Mouse (Mus musculus): Measurements from ENCODE around the gene Tnfsf10.

Gene Tnfsf10

DNA sequence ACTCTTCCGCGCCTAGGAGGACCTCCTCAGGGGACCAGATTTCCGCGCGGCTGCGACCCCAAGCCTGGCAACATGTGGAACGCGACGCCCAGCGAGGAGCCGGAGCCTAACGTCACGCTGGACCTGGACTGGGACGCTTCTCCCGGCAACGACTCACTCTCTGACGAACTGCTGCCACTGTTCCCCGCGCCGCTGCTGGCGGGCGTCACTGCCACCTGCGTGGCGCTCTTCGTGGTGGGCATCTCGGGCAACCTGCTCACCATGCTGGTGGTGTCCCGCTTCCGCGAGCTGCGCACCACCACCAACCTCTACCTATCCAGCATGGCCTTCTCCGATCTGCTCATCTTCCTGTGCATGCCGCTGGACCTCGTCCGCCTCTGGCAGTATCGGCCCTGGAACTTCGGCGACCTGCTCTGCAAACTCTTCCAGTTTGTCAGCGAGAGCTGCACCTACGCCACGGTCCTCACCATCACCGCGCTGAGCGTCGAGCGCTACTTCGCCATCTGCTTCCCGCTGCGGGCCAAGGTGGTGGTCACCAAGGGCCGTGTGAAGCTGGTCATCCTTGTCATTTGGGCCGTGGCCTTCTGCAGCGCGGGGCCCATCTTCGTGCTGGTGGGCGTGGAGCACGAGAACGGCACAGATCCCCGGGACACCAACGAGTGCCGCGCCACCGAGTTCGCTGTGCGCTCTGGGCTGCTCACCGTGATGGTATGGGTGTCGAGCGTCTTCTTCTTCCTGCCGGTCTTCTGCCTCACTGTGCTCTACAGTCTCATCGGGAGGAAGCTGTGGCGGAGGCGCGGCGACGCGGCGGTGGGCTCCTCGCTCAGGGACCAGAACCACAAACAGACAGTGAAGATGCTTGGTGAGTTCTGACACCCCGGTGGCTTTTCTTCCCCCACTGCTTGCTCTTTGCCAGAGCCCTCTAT is 55.2 kb downstream of the Tnfsf10 start:
- no peak for DNase-seq

DNA sequence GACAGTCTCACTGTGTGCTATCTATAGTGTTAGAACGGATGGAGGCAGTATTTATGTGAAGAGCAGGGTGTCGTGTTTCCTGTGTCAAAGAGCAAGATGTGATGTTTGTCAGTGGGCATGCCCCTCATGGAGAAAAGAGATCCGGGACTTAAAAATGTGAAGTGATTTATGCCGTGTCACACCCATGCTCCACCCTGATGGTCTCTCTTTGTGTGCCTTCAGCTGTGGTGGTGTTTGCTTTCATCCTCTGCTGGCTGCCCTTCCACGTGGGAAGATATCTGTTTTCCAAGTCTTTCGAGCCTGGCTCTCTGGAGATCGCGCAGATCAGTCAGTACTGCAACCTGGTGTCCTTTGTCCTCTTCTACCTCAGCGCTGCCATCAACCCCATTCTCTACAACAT is 57.6 kb downstream of the Tnfsf10 start:
- no peak for DNase-seq

DNA sequence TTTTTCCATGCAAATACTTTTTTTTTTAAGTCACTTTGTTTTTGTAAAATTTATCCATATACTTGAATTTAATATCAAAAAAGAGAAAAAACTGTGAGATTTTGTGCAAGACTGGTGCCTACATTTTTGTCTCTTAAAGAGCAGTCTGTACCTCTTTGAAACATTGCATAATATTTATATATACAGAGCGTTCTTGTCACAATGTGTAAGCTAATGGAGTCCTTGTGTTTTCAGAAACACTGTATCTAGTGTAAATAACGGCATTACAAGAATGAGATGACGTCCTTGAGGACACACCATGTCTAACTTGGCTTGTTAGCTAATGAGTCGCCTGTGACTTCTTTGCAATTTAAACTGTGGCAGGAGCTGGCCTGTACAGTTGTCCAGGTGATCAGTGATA is 61.1 kb downstream of the Tnfsf10 start:
- no peak for DNase-seq

DNA sequence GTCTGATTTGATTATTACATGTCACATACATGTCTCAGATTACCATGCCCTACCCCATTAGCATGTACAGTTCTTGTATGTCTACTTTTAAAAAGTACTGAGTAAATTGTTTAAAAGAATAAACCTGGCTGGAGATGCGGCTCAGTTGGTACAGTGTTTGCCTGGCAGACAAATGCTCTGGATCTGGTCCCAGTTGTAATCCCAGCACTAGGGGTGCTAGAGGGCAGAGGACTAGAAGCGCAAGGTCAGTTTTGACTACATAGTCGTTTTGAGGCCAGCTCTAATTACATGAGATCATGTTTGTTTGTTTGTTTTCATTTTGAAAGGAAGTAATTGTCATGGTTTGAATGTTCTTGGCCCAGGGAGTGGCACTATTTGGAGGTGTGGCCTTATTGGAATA is 68.0 kb downstream of the Tnfsf10 start:
- DNase-seq = no peak

DNA sequence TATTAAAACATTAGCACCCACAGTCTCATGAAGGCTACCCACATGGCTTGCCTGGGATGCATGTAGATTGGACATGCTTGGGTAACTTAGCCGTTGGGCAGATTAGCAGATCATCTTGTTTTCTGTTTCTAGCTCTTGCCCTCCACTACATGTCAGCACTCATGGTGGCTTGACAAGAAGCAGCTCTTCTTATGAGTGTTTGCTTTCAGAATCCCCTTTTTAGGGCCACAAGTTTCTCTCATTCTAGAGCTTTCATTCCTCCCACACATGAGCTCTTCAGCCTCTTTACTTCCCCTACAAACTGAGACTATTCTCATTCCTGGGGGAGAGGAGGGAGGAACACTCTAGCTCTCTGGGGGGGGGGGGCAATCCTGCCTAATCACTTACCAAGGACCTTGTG is 73.1 kb downstream of the Tnfsf10 start:
- no peak for DNase-seq
